Mouse (Mus musculus): ENCODE results near the gene P2ry10.
"Not testable (repeated sequence)": the region's sequence is repeated elsewhere in the genome, so short reads cannot be mapped to it uniquely, and the experiment has no call there.

Gene P2ry10

GRCm38 (mm10) chrX:107088177-107088576 is at the start of gene P2ry10:
Gene P2ry10, plus strand, starts transcription at chrX:107088492.
- no peak for DNase-seq (ENCODE audit: low spot score in 2 of 2)

GRCm38 (mm10) chrX:107039146-107039545 is 49.1 kb upstream of the P2ry10 start:
- DNase-seq (ENCODE audit: low spot score in 2 of 2): no peak

- DNase-seq (ENCODE audit: low spot score in 2 of 2): no peak
Observed at GRCm38 (mm10) chrX:107039635-107040034, 48.7 kb upstream of the P2ry10 start.

- DNase-seq (ENCODE audit: low spot score in 2 of 2): peak in 1 of 2 experiments; percentile 0
Observed at GRCm38 (mm10) chrX:107042367-107042766, 45.9 kb upstream of the P2ry10 start.

GRCm38 (mm10) chrX:107083407-107083806 is 4.9 kb upstream of the P2ry10 start:
- DNase-seq (ENCODE audit: low spot score in 2 of 2): not testable (repeated sequence)

GRCm38 (mm10) chrX:107084320-107084719 is 4.0 kb upstream of the P2ry10 start:
- DNase-seq (ENCODE audit: low spot score in 2 of 2): no peak

- DNase-seq (ENCODE audit: low spot score in 2 of 2): peak; percentile 36 to 64
Observed at GRCm38 (mm10) chrX:107089131-107089530, 839 bp downstream of the P2ry10 start.

- no peak for DNase-seq (ENCODE audit: low spot score in 2 of 2)
Observed at GRCm38 (mm10) chrX:107089930-107090329, 1.6 kb downstream of the P2ry10 start.

GRCm38 (mm10) chrX:107095633-107096032 is 7.3 kb downstream of the P2ry10 start:
- DNase-seq (ENCODE audit: low spot score in 2 of 2): no peak

GRCm38 (mm10) chrX:107116333-107116732 is 28.0 kb downstream of the P2ry10 start:
- no peak for DNase-seq (ENCODE audit: low spot score in 2 of 2)

- no peak for DNase-seq (ENCODE audit: low spot score in 2 of 2)
Observed at GRCm38 (mm10) chrX:107116987-107117386, 28.7 kb downstream of the P2ry10 start.

GRCm38 (mm10) chrX:107143184-107143583 is 54.9 kb downstream of the P2ry10 start:
- DNase-seq (ENCODE audit: low spot score in 2 of 2): no peak

- no peak for DNase-seq (ENCODE audit: low spot score in 2 of 2)
Observed at GRCm38 (mm10) chrX:107143930-107144329, 55.6 kb downstream of the P2ry10 start.

- no peak for DNase-seq (ENCODE audit: low spot score in 2 of 2)
Observed at GRCm38 (mm10) chrX:107148681-107149080, 60.4 kb downstream of the P2ry10 start, which contains the start of gene P2ry10b. Gene P2ry10b, plus strand, starts transcription at chrX:107148927.

GRCm38 (mm10) chrX:107149391-107149993 is 61.2 kb downstream of the P2ry10 start:
- DNase-seq (ENCODE audit: low spot score in 2 of 2): no peak

- DNase-seq (ENCODE audit: low spot score in 2 of 2): no peak
Observed at GRCm38 (mm10) chrX:107150027-107150426, 61.7 kb downstream of the P2ry10 start.

- DNase-seq (ENCODE audit: low spot score in 2 of 2): peak; percentile 47 to 52
Observed at GRCm38 (mm10) chrX:107150752-107151515, 62.6 kb downstream of the P2ry10 start.
